Mouse (Mus musculus) CH12.LX (cell line): ENCODE data around the gene Pheta1.

Experiments used
- CTCF ChIP-seq, 2 experiments: IDR thresholded peaks in 1 of 2; conservative IDR thresholded peaks in 1 of 2; 2 replicates each; pipeline ENCODE4 v1.5.1; 2011 to 2012; ENCODE audit warnings: low read depth in 2 of 2, low read length in 2 of 2, improper control_type of control experiment in 1 of 2, inconsistent platforms in 1 of 2, mild to moderate bottlenecking in 1 of 2, moderate library complexity in 1 of 2
- E2F4 ChIP-seq: IDR thresholded peaks from 2 replicates; pipeline ENCODE4 v1.6.1; 2011; ENCODE audit warnings: low read depth, low read length, improper control_type of control experiment; ENCODE audit not compliant: insufficient replicate concordance
- EP300 ChIP-seq: IDR thresholded peaks from 2 replicates; pipeline ENCODE4 v1.6.1; 2011; ENCODE audit warnings: low read length, improper control_type of control experiment
- HCFC1 ChIP-seq: IDR thresholded peaks from 2 replicates; pipeline ENCODE4 v1.6.1; 2012; ENCODE audit warnings: low read depth, mild to moderate bottlenecking, inconsistent platforms, low read length, improper control_type of control experiment
- IRF4 ChIP-seq: IDR thresholded peaks from 2 replicates; pipeline ENCODE4 v1.6.1; 2014; ENCODE audit warnings: low read depth, mild to moderate bottlenecking, inconsistent platforms, low read length, improper control_type of control experiment
- JUND ChIP-seq: conservative IDR thresholded peaks from 2 replicates; pipeline ENCODE4 v1.6.1; 2011; ENCODE audit warnings: low read depth, low read length, improper control_type of control experiment
- MAX ChIP-seq: IDR thresholded peaks from 2 replicates; pipeline ENCODE4 v1.6.1; 2011; ENCODE audit warnings: low read length, improper control_type of control experiment
- MAZ ChIP-seq: IDR thresholded peaks from 2 replicates; pipeline ENCODE4 v1.6.1; 2012; ENCODE audit warnings: low read depth, mild to moderate bottlenecking, inconsistent platforms, low read length, improper control_type of control experiment, moderate library complexity
- MEF2A ChIP-seq: IDR thresholded peaks from 2 replicates; pipeline ENCODE4 v1.6.1; 2014; ENCODE audit warnings: low read depth, mild to moderate bottlenecking, inconsistent platforms, low read length, improper control_type of control experiment, borderline replicate concordance
- PAX5 ChIP-seq: IDR thresholded peaks from 2 replicates; pipeline ENCODE4 v1.6.1; 2012; ENCODE audit warnings: low read length, inconsistent platforms, mixed read lengths
- POLR2A ChIP-seq: IDR thresholded peaks from 2 replicates; pipeline ENCODE4 v1.6.1; 2011; ENCODE audit warnings: low read depth, mild to moderate bottlenecking, improper control_type of control experiment, low read length
- POLR2AphosphoS2 ChIP-seq: IDR thresholded peaks from 2 replicates; pipeline ENCODE4 v1.6.1; 2011; ENCODE audit warnings: low read depth, low read length, improper control_type of control experiment
- SIN3A ChIP-seq: IDR thresholded peaks from 2 replicates; pipeline ENCODE4 v1.6.1; 2012; ENCODE audit warnings: low read length, improper control_type of control experiment, inconsistent platforms
- ZC3H11A ChIP-seq: IDR thresholded peaks from 2 replicates; pipeline ENCODE4 v1.6.1; 2012; ENCODE audit warnings: low read depth, mild to moderate bottlenecking, inconsistent platforms, low read length, improper control_type of control experiment

DNA sequence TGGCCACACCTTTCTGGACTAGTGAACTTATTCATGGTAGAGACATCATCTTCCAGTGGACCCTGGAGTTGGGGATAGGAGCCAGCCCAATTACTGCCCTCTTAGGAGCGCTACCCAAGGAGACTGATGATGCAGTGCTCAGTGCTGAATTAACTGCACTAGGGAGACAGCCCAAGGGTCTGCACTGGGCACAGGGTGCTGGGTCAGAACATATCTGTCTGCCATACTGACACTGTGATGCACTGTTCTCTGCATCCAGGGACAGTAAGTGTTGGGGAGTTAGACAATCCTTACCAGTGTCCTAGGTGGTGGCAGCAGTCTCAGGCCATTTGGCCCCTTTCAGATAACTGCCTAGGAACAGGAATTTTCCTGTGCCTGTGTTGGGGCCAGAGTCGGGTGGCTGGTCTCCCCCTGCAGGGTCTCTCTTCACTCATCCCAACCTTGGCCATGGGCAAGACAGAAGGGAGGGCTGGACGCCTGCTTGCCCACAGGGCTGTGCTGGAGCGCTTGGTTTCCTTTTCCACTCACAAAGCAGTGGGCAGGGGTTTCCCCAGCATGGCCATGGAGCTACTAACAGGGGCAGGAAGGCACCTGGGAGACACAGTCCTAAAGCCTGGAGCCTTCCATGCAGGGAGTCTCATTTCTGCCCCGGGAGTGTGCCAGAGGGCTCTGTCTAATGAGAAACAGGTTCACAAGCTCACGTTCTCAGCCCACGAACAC lies 25.8 kb upstream of the Pheta1 start:
- TF ChIP-seq CTCF (conservative IDR thresholded peaks at IDR 0.05 in 1 of 2, IDR thresholded peaks at IDR 0.05 in 1 of 2; ENCODE audit: low read depth in 2 of 2, low read length in 2 of 2) (no peak), POLR2AphosphoS2 (no peak), EP300 (no peak), MEF2A (no peak), ZC3H11A (no peak), SIN3A (no peak), POLR2A (no peak), E2F4 (no peak), HCFC1 (no peak), MAZ (no peak), PAX5 (no peak), IRF4 (no peak), JUND (no peak), MAX (no peak)
